Mouse (Mus musculus) MEL (cell line): ENCODE results near the gene Lrrc20. TPM values are rescaled to one million over a fixed set of nuclear protein-coding genes. Genes with fewer than 3 reads are reported as not detected.
A peak's percentile ranks its signal among the peaks of the same experiment; 100 is the strongest.

Source experiments
- DNase-seq: peaks from one replicate; pipeline ENCODE4 v3.0.0; 2011; ENCODE audit warnings: low read depth, low spot score
- H3K27ac ChIP-seq: 2 replicates; pipeline ENCODE4 v1.5.1; 2012; ENCODE audit warnings: low read depth, mild to moderate bottlenecking, control low read depth, low read length, moderate library complexity; ENCODE audit not compliant: control insufficient read depth
- H3K27me3 ChIP-seq, 2 experiments: fragments of 150-350 bp in 1 of 2; sonication (generic) in 1 of 2; 2 replicates each; pipeline ENCODE4 v1.6.1; 2012; ENCODE audit warnings: low read length in 2 of 2, mild to moderate bottlenecking in 2 of 2, improper control_type of control experiment in 1 of 2, moderate library complexity in 1 of 2; ENCODE audit not compliant: insufficient read depth in 2 of 2, control insufficient read depth in 1 of 2
- H3K36me3 ChIP-seq, 2 experiments: 2 replicates each; pipeline ENCODE4 v1.6.1; 2012 to 2014; ENCODE audit warnings: low read length in 2 of 2, improper control_type of control experiment in 1 of 2, inconsistent platforms in 1 of 2, mild to moderate bottlenecking in 1 of 2; ENCODE audit not compliant: insufficient read depth in 2 of 2, control insufficient read depth in 1 of 2
- H3K4me1 ChIP-seq, 2 experiments: fragments of 150-350 bp in 1 of 2; sonication (generic) in 1 of 2; 2 replicates each; pipeline ENCODE4 v1.6.1; 2012; ENCODE audit warnings: low read length in 2 of 2, improper control_type of control experiment in 1 of 2, mild to moderate bottlenecking in 1 of 2; ENCODE audit not compliant: insufficient read depth in 2 of 2, control insufficient read depth in 1 of 2
- H3K4me3 ChIP-seq, 2 experiments: fragments of 150-350 bp in 1 of 2; sonication (generic) in 1 of 2; 2 replicates each; pipeline ENCODE4 v1.5.1; 2012; ENCODE audit warnings: low read depth in 2 of 2, low read length in 2 of 2, mild to moderate bottlenecking in 2 of 2, moderate library complexity in 2 of 2, control low read depth in 1 of 2, improper control_type of control experiment in 1 of 2; ENCODE audit not compliant: control insufficient read depth in 1 of 2, insufficient read depth in 1 of 2
- H3K79me2 ChIP-seq: 2 replicates; pipeline ENCODE4 v1.6.1; 2012; ENCODE audit warnings: mild to moderate bottlenecking, low read length, moderate library complexity; ENCODE audit not compliant: control insufficient read depth, poor library complexity, insufficient read depth
- H3K9ac ChIP-seq: 2 replicates; pipeline ENCODE4 v1.6.1; 2012; ENCODE audit warnings: low read depth, mild to moderate bottlenecking, control low read depth, low read length, moderate library complexity; ENCODE audit not compliant: control insufficient read depth, poor library complexity, severe bottlenecking
- H3K9me3 ChIP-seq: fragments of 150-350 bp; sonication (generic); replicated peaks from 2 replicates; pipeline ENCODE4 v1.6.1; 2012; ENCODE audit warnings: mild to moderate bottlenecking, low read length, improper control_type of control experiment, moderate library complexity; ENCODE audit not compliant: insufficient read depth
- BHLHE40 ChIP-seq: IDR thresholded peaks from 2 replicates; pipeline ENCODE4 v1.6.1; 2012; ENCODE audit warnings: low read depth, mild to moderate bottlenecking, inconsistent platforms, low read length, improper control_type of control experiment, borderline replicate concordance
- CHD1 ChIP-seq: IDR thresholded peaks from 2 replicates; pipeline ENCODE4 v1.6.1; 2012; ENCODE audit warnings: low read depth, mild to moderate bottlenecking, inconsistent platforms, low read length, improper control_type of control experiment
- CHD2 ChIP-seq: IDR thresholded peaks from 2 replicates; pipeline ENCODE4 v1.6.1; 2011; ENCODE audit warnings: low read length, improper control_type of control experiment
- GATA1 ChIP-seq: IDR thresholded peaks from 2 replicates; pipeline ENCODE4 v1.6.1; 2011; ENCODE audit warnings: low read depth, low read length, improper control_type of control experiment
- HCFC1 ChIP-seq: IDR thresholded peaks from 2 replicates; pipeline ENCODE4 v1.6.1; 2012; ENCODE audit warnings: low read depth, mild to moderate bottlenecking, inconsistent platforms, low read length, improper control_type of control experiment, moderate library complexity
- MAFK ChIP-seq: IDR thresholded peaks from 2 replicates; pipeline ENCODE4 v1.6.1; 2011; ENCODE audit warnings: low read depth, mild to moderate bottlenecking, low read length, improper control_type of control experiment, borderline replicate concordance
- MAX ChIP-seq: IDR thresholded peaks from 2 replicates; pipeline ENCODE4 v1.6.1; 2011; ENCODE audit warnings: low read length, improper control_type of control experiment
- MXI1 ChIP-seq: IDR thresholded peaks from 2 replicates; pipeline ENCODE4 v1.6.1; 2011; ENCODE audit warnings: mild to moderate bottlenecking, low read depth, low read length, improper control_type of control experiment
- MYB ChIP-seq: IDR thresholded peaks from 2 replicates; pipeline ENCODE4 v1.6.1; 2011; ENCODE audit warnings: mild to moderate bottlenecking, low read depth, low read length, improper control_type of control experiment
- NRF1 ChIP-seq: IDR thresholded peaks from 2 replicates; pipeline ENCODE4 v1.6.1; 2014; ENCODE audit warnings: low read depth, mild to moderate bottlenecking, inconsistent platforms, low read length, improper control_type of control experiment, moderate library complexity; ENCODE audit not compliant: poor library complexity, insufficient read depth, severe bottlenecking
- POLR2A ChIP-seq, 2 experiments: IDR thresholded peaks; 2 replicates each; pipeline ENCODE4 v1.6.1; 2011 to 2012; ENCODE audit warnings: low read length in 2 of 2, mild to moderate bottlenecking in 2 of 2, control low read depth in 1 of 2, improper control_type of control experiment in 1 of 2, low read depth in 1 of 2, moderate library complexity in 1 of 2; ENCODE audit not compliant: control insufficient read depth in 1 of 2, insufficient read depth in 1 of 2, poor library complexity in 1 of 2
- POLR2AphosphoS2 ChIP-seq: IDR thresholded peaks from 2 replicates; pipeline ENCODE4 v1.6.1; 2011; ENCODE audit warnings: low read length, improper control_type of control experiment
- POLR2AphosphoS5 ChIP-seq: IDR thresholded peaks from 2 replicates; pipeline ENCODE4 v1.6.1; 2012; ENCODE audit warnings: low read depth, borderline replicate concordance, mild to moderate bottlenecking, inconsistent platforms, low read length, moderate library complexity, mixed read lengths
- SIN3A ChIP-seq: IDR thresholded peaks from 2 replicates; pipeline ENCODE4 v1.6.1; 2012; ENCODE audit warnings: low read length, improper control_type of control experiment, inconsistent platforms
- SMC3 ChIP-seq: IDR thresholded peaks from 2 replicates; pipeline ENCODE4 v1.6.1; 2011; ENCODE audit warnings: low read depth, low read length, improper control_type of control experiment
- TBP ChIP-seq: IDR thresholded peaks from 2 replicates; pipeline ENCODE4 v1.8.0; 2011; ENCODE audit warnings: low read depth, low read length, improper control_type of control experiment
- TCF12 ChIP-seq: IDR thresholded peaks from 2 replicates; pipeline ENCODE4 v1.6.1; 2014; ENCODE audit warnings: low read depth, mild to moderate bottlenecking, inconsistent platforms, low read length, improper control_type of control experiment, moderate library complexity
- UBTF ChIP-seq: IDR thresholded peaks from 2 replicates; pipeline ENCODE4 v1.6.1; 2012; ENCODE audit warnings: low read depth, mild to moderate bottlenecking, inconsistent platforms, low read length, improper control_type of control experiment, moderate library complexity, borderline replicate concordance; ENCODE audit not compliant: insufficient read depth
- USF1 ChIP-seq: IDR thresholded peaks from 2 replicates; pipeline ENCODE4 v1.6.1; 2014; ENCODE audit warnings: low read depth, mild to moderate bottlenecking, inconsistent platforms, low read length, improper control_type of control experiment, moderate library complexity
- ZC3H11A ChIP-seq: IDR thresholded peaks from 2 replicates; pipeline ENCODE4 v1.6.1; 2012; ENCODE audit warnings: low read depth, mild to moderate bottlenecking, inconsistent platforms, low read length, improper control_type of control experiment
- ZMIZ1 ChIP-seq: IDR thresholded peaks from 2 replicates; pipeline ENCODE4 v1.6.1; 2012; ENCODE audit warnings: low read depth, mild to moderate bottlenecking, inconsistent platforms, low read length, improper control_type of control experiment, moderate library complexity
- ZNF384 ChIP-seq: IDR thresholded peaks from 2 replicates; pipeline ENCODE4 v1.6.1; 2012; ENCODE audit warnings: low read depth, mild to moderate bottlenecking, inconsistent platforms, low read length, improper control_type of control experiment
- polyA plus RNA-seq, 2 experiments: library from polyadenylated mRNA; stranded (reverse) in 1 of 2; unstranded in 1 of 2; fragments of >175 nt in 1 of 2; fragments of >200 nt in 1 of 2; gene quantifications; 2 replicates each; pipeline versions ENCODE4 v1.2.1 to v1.2.4; 2012; ENCODE audit warnings: low replicate concordance in 2 of 2, low read depth in 1 of 2; ENCODE audit not compliant: insufficient read length in 2 of 2, insufficient read depth in 1 of 2, missing spikeins in 1 of 2
- total RNA-seq: library from RNA; depleted of rRNA; stranded (reverse); fragments of 300-350 nt; gene quantifications from 2 replicates; pipeline ENCODE4 v1.2.3, GENCODE M21; 2012

Gene Lrrc20
- total and polyA plus RNA-seq, 3 experiments = 7.6 to 14.7 TPM; not detected in 1

DNA sequence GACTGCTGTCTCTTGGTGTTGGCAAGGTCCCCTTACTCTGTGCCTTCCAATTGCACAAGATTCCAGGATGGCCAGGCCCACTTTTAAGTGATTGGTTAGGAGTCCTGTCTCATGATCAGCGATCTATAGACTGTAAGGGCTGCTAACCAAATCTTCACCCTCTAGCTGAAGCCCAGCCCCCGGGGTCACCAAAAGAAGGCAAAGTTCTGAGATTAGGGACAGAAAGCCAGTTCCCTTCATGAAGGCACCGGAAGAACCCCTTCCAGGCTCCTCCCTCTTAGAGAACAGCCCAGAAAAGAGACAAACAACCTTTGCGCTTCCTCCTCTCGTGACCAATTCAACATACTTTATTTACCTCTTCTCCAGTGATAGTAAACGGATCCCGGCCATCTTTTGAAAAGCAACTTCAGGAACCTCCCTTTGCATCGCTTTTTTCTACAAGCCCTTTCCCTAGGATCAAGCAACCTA lies 24.1 kb upstream of the Lrrc20 start (continued):
- TF ChIP-seq SMC3 = no peak
- no peak for TF ChIP-seq ZC3H11A
- 0 out of 2 replicates have a peak, but pooled peaks have one; percentile 17 for TF ChIP-seq TCF12
- TF ChIP-seq ZMIZ1 = no peak
- no peak for TF ChIP-seq MYB
- no peak for TF ChIP-seq POLR2AphosphoS5
- peak; percentile 72 for TF ChIP-seq SIN3A
- no peak for TF ChIP-seq UBTF
- TF ChIP-seq CHD2 = no peak
- no peak; the same call in 1 of the 2 replicates for TF ChIP-seq GATA1
- TF ChIP-seq POLR2A (IDR thresholded peaks at IDR 0.05; ENCODE audit: control insufficient read depth in 1 of 2, insufficient read depth in 1 of 2, low read depth in 1 of 2, low read length in 2 of 2, poor library complexity in 1 of 2) = peak in 1 of 2 experiments; percentile 42; a peak in 1 of 4 replicates
- no peak for TF ChIP-seq MAFK
- peak; percentile 40; the same call in 1 of the 2 replicates for TF ChIP-seq TBP

DNA sequence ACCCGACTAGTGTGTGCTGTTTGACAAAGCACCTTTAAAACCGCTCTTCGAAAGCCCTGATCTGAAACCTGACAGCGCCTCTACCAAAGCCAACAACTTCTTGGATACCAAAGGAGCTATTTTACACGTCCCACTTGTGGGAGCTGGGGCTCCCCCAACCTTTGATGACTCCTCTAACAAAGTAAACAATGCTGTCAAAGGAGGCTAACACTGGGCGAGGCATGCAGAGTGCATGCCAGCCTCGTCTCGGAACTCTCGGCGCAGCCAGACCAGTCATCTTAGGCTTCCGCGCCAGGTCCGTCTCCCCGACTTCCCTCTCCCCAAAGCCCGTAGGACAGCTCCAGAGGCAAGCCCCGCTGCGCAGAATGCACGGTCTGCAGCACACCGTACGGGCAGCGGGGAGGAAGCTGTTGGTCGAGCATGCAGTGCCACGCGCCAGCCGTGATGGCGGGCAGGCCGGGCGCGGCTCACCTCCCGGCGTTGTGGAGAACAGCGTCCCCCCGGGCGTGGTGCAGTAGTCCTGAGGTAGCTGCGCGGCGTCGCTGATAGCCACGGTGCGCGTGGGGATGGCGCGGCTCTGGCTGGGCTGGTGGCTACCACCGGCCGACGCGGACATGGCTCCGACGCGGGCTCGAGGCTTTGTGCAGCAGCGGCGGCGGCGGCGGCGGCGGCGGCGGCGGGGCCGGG lies 23.5 kb upstream of the Lrrc20 start:
- TF ChIP-seq GATA1 (no peak), POLR2AphosphoS2 (no peak; the same call in 1 of the 2 replicates), ZNF384 (no peak), CHD1 (0 out of 2 replicates have a peak, but pooled peaks have one; percentile 77), BHLHE40 (no peak), HCFC1 (no peak), TBP (no peak), MXI1 (peak; percentile 79), NRF1 (no peak), USF1 (no peak), SIN3A (no peak; the same call in 1 of the 2 replicates), ZC3H11A (no peak), MAFK (no peak), MAX (peak; percentile 69)
- no peaks in the 10 kb centered on the region for H3K9me3 ChIP-seq
- H3K27ac ChIP-seq = peak overlapping the region; percentile 86
- peak overlapping the region; percentile 96 for H3K9ac ChIP-seq
- H3K36me3 ChIP-seq = peaks cover 3 to 37% of the 10 kb centered on the region in 2 experiments; a peak in 3 of 4 replicates
- H3K79me2 ChIP-seq = peaks cover 51% of the 10 kb centered on the region
- peak; percentile 58 for DNase-seq
- no peaks in the 10 kb centered on the region for H3K27me3 ChIP-seq
- peak overlapping the region; percentile 89 to 97 for H3K4me3 ChIP-seq
- H3K4me1 ChIP-seq = peaks cover 8 to 31% of the 10 kb centered on the region in 2 experiments
